Mouse (Mus musculus) megakaryocyte, embryonic 14.5 days (primary cell): ENCODE data around the gene Dennd1b. TPM values are rescaled to one million over a fixed set of nuclear protein-coding genes. Genes with fewer than 3 reads are reported as not detected.

Experiments
- H3K27me3 ChIP-seq: replicated peaks from 2 replicates; pipeline ENCODE3; 2012; ENCODE audit warnings: inconsistent platforms
- H3K36me3 ChIP-seq: replicated peaks from 2 replicates; pipeline ENCODE3; 2012; ENCODE audit warnings: low read length, inconsistent platforms, mixed read lengths
- H3K4me1 ChIP-seq: 2 replicates; pipeline ENCODE4 v1.6.1; 2012; ENCODE audit warnings: inconsistent platforms
- H3K4me3 ChIP-seq: replicated peaks from 2 replicates; pipeline ENCODE3; 2012; ENCODE audit warnings: moderate library complexity, mild to moderate bottlenecking, inconsistent platforms
- H3K9me3 ChIP-seq: 2 replicates; pipeline ENCODE4 v1.6.1; 2012; ENCODE audit warnings: inconsistent platforms
- FLI1 ChIP-seq: IDR thresholded peaks from 2 replicates; pipeline ENCODE4 v1.6.1; 2012; ENCODE audit warnings: low read length, inconsistent platforms, mixed read lengths
- GATA1 ChIP-seq: IDR thresholded peaks from 3 replicates; pipeline ENCODE4 v1.6.1; 2012; ENCODE audit warnings: mixed read lengths, low read length, inconsistent platforms, borderline replicate concordance
- polyA plus RNA-seq: library from polyadenylated mRNA; stranded (reverse); fragments of >175 nt; gene quantifications from 2 replicates; pipeline ENCODE4 v1.2.3, GENCODE M21; 2012; ENCODE audit warnings: low replicate concordance; ENCODE audit not compliant: insufficient read depth

The Dennd1b gene
- polyA plus RNA-seq, 1 experiment, result 0.79 TPM

- no peak for TF ChIP-seq GATA1
- Histone ChIP-seq H3K9me3 (peaks cover 3% of the 10 kb centered on the region; the same call in 1 of the 2 replicates), H3K4me3 (no peak overlapping the region), H3K27me3 (no peaks in the 10 kb centered on the region), H3K4me1 (peaks cover 47% of the 10 kb centered on the region), H3K36me3 (peaks cover 3% of the 10 kb centered on the region)
Measured at GRCm38 (mm10) chr1:139007475-139007874, 44.2 kb downstream of the Dennd1b start.

DNA sequence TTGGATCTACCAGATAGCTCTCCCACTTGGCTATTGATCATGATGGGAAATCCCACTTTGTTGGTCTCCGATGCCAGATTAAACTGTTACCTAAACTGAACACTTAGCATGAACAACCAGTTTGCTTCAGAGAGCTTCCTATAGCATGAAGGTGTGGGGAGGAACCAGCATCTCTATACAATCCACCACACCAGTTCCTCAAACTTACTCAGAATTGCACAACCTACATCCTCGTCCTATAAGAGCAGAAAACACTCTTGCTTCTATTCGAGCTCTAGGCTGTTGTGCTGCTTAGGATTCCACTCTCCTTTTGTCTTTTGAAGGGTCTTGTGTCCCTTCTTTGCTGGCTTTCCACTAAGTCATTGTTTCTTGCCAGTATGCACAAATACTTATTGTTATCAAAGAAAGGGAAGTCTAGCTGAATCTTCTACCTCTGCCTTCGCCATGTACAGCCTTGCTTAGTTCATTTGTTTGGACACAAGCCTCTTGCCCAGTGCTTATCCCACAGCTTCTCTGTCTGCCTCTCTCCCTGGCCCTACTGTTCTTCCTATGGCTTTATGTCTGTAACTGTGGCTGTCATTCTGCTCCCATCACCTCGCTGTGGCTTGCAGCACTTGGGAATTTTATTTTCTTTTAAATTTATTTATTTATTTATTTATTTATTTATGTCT lies 52.0 kb downstream of the Dennd1b start:
- peaks cover 27% of the 10 kb centered on the region for H3K4me1 ChIP-seq
- H3K27me3 ChIP-seq, result no peaks in the 10 kb centered on the region
- no peak for TF ChIP-seq GATA1
- no peak for TF ChIP-seq FLI1
- peaks cover 6% of the 10 kb centered on the region for H3K36me3 ChIP-seq
- H3K4me3 ChIP-seq, result no peak overlapping the region
- no peaks in the 10 kb centered on the region for H3K9me3 ChIP-seq

GRCm38 (mm10) chr1:139021298-139021697 lies 58.1 kb downstream of the Dennd1b start:
- no peak overlapping the region for H3K4me3 ChIP-seq
- H3K9me3 ChIP-seq, result no peaks in the 10 kb centered on the region
- no peak for TF ChIP-seq FLI1
- no peak for TF ChIP-seq GATA1
- H3K27me3 ChIP-seq, result no peaks in the 10 kb centered on the region
- H3K4me1 ChIP-seq, result peaks cover 27% of the 10 kb centered on the region
- peaks cover 6% of the 10 kb centered on the region for H3K36me3 ChIP-seq

- TF ChIP-seq FLI1, result no peak
- no peak for TF ChIP-seq GATA1
- H3K4me3 ChIP-seq, result no peak overlapping the region
- H3K4me1 ChIP-seq, result peaks cover 42% of the 10 kb centered on the region
- no peaks in the 10 kb centered on the region for H3K27me3 ChIP-seq
- no peaks in the 10 kb centered on the region for H3K36me3 ChIP-seq
- no peaks in the 10 kb centered on the region for H3K9me3 ChIP-seq
Measured at GRCm38 (mm10) chr1:139025882-139026645, 62.8 kb downstream of the Dennd1b start.

DNA sequence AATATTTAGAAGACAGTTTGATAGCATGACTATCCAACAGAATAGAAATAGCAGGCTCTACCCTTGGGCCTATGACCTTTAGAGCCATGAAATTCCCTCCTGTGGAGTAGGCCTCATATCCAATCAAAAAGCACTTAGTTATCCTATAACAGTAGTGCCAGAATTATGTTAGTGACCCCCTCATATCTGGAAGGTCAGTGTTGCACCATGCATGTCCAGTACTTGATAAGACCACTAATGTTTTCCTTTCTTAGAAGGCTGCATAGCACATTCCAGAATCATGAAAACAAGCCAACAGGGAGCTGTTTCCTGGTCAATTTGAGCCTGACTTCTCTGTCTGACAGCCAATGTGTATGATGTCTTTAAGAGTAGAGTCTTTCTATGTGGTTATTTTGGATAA lies 66.3 kb downstream of the Dennd1b start:
- Histone ChIP-seq H3K9me3 (no peaks in the 10 kb centered on the region), H3K27me3 (no peaks in the 10 kb centered on the region), H3K36me3 (no peaks in the 10 kb centered on the region), H3K4me3 (no peak overlapping the region), H3K4me1 (peaks cover 63% of the 10 kb centered on the region)
- TF ChIP-seq FLI1 (no peak), GATA1 (no peak)

DNA sequence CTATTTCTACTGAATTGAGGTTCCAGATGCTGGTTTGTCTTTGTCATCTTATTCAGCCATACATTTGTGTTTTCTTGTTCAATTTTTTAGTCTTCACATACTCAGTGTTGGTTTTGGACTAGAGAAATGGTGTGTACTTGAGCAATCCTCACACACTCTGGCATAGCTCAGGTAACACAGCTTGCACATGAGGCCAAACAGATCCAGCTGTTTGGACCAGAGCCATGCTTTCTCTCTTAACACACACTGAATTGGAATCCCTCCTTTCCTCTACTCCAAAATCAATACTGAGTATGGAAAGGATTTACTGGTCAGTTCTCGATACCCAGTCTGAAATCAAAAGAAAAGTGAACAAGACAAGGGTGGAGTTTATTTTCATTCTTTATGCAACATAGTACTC lies 69.2 kb downstream of the Dennd1b start:
- no peaks in the 10 kb centered on the region for H3K9me3 ChIP-seq
- TF ChIP-seq FLI1 (no peak), GATA1 (no peak)
- H3K4me1 ChIP-seq, result peaks cover 83% of the 10 kb centered on the region
- no peak overlapping the region for H3K4me3 ChIP-seq
- H3K27me3 ChIP-seq, result no peaks in the 10 kb centered on the region
- H3K36me3 ChIP-seq, result no peaks in the 10 kb centered on the region

- H3K27me3 ChIP-seq, result no peaks in the 10 kb centered on the region
- H3K4me3 ChIP-seq, result no peak overlapping the region
- H3K4me1 ChIP-seq, result peaks cover 64% of the 10 kb centered on the region
- H3K36me3 ChIP-seq, result no peaks in the 10 kb centered on the region
- no peaks in the 10 kb centered on the region for H3K9me3 ChIP-seq
- no peak for TF ChIP-seq GATA1
- TF ChIP-seq FLI1, result no peak
Measured at GRCm38 (mm10) chr1:139035141-139035540, 71.9 kb downstream of the Dennd1b start.

DNA sequence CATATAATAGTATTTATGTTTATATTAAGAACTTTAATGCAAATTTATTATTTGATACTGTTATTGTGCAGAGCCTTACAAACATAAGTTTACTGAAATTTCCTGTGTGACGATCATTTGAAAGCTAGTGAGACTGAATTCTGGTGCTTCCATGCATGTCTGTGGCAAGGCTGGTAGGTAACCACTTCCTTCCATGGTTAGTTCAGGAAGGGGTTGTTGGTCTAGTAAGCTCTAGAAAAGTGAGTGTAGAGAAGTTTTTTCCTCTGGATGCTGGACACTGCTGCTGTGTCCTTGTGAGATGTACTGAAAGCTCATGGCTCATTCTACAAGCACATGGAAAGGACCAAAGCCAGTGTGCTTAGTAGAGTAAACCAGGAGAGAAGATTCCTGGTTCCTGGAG lies 73.1 kb downstream of the Dennd1b start:
- H3K36me3 ChIP-seq, result no peaks in the 10 kb centered on the region
- no peak for TF ChIP-seq FLI1
- TF ChIP-seq GATA1, result no peak
- no peaks in the 10 kb centered on the region for H3K9me3 ChIP-seq
- H3K4me3 ChIP-seq, result peak overlapping the region; percentile 85
- H3K27me3 ChIP-seq, result no peaks in the 10 kb centered on the region
- H3K4me1 ChIP-seq, result peaks cover 59% of the 10 kb centered on the region

DNA sequence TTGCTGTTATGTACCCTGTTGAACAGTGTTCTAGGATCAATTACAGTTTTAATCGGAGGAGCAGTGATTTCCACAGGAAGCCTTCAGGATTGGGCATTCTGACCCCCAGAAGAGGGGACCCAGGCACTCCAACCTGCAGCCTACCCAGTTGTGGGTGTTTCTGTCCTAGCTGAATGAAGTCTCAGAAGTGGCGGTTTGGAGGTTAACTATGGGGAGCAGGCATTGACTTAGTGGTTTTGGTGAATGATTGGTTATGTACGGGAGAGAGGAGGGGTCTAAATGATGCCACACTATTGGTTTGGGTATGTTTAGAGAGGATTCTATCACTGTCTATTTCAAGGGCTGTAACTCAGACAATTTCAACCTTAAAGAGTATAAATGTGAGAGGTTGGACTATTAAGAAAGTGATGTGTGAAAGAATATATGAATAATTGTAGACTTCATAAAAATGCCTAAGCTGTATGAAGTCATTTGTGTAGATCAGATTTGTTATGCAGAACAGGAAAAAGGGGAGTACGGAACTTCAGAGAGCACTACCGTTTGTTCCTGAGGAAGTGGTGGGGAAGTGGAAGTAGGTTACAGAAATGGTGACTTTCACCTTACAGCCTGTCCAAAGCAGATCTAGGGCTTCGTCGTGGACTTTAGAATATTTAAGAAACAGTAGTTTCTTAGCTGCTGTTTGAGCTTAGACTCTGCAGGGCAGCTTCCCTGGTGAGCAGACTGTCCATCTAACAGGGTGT lies 73.7 kb downstream of the Dennd1b start:
- Histone ChIP-seq H3K4me3 (peak overlapping the region; percentile 85), H3K4me1 (peaks cover 58% of the 10 kb centered on the region), H3K9me3 (no peaks in the 10 kb centered on the region), H3K27me3 (no peaks in the 10 kb centered on the region), H3K36me3 (no peaks in the 10 kb centered on the region)
- TF ChIP-seq GATA1 (no peak), FLI1 (no peak)

DNA sequence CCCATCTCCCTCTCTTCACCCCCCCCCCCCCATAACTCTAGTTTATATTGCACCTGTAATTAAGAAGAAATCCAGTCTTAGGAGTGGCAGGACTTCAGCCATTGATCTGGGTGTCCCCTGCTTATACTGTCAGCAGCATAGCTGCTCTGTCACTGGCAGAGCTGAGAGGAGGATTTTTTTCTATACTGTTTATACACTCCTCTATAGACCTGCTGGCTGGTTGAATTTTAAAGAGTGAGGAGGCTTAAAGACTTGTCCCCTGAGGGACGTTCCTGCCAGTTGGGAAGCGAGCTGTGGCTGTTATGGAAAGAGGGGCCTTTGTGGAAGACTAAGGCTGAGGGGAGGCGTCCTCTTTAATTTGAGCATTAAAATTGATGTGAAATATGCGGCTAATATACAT lies 74.8 kb downstream of the Dennd1b start:
- no peak overlapping the region for H3K4me3 ChIP-seq
- H3K36me3 ChIP-seq, result no peaks in the 10 kb centered on the region
- no peak for TF ChIP-seq GATA1
- no peak for TF ChIP-seq FLI1
- H3K4me1 ChIP-seq, result peaks cover 49% of the 10 kb centered on the region
- no peaks in the 10 kb centered on the region for H3K9me3 ChIP-seq
- H3K27me3 ChIP-seq, result no peaks in the 10 kb centered on the region
